Mouse (Mus musculus): Measurements from ENCODE around the gene Aldh2.

Gene Aldh2

GRCm38 (mm10) chr5:121569881-121570420 is 23.7 kb downstream of the Aldh2 start:
- in situ Hi-C loops (cut with MboI; ENCODE audit: low pct_unique_long_range_greater_than_20kb in 1 of 2, low sequenced_read_pairs in 2 of 2, unreplicated experiment in 1 of 2), result no loop called here

DNA sequence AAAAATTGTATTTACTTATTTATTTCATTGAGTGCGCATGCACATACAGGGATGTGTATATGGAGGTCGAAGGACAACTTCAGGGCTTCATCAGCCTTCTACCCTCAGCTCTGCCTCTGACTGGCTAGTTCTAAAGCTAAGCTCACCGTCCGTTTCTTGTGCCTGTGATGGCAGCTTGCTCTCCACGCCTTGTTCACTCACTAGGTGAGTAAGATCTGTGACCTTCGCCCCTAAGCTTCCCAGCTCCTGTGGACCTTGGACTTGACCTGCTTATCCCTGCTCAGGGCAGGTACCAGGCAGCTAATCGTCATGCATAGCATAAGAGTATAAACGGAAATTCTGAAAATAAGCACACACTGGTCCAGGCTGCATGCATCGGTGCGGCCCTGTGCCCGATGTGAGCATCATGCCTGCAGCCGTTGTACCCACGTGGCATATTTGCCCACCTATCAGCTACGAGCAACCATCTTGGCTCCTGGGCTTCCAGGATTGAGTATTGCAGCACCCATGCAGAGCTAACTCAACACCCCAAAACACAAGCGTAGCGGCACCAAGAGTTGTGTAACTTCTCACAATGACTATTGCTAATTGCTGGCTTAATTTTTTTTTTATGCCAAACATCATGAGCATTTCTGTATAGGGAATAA is 27.5 kb downstream of the Aldh2 start:
- in situ Hi-C loops (cut with MboI; ENCODE audit: low pct_unique_long_range_greater_than_20kb in 1 of 2, low sequenced_read_pairs in 2 of 2, unreplicated experiment in 1 of 2), result no loop called here

DNA sequence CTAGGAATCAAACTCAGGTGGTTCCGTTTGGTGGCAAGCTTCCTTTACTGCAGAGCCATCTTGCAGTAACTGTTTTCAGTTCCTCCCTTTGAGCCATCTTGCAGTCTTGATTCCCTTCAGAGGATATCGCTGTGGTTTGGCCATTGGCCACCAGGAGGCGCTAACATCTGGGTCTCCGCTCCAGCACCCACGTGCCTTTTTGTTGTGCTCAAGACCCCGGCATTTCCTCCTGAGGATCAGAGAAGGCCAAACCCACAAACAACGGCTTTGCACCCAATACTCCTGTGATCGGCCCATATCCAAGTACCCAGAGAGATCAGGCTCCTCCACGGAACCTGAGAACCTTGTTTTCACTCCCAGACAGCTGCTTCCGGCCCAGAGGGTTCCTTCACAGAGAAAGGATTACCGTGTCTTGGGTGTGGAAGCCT is 29.1 kb downstream of the Aldh2 start:
- in situ Hi-C loops (cut with MboI; ENCODE audit: low pct_unique_long_range_greater_than_20kb in 1 of 2, low sequenced_read_pairs in 2 of 2, unreplicated experiment in 1 of 2), result loop anchor here in 1 of 2 experiments (5.0 kb wide), 1 partner anchor 43 kb away; no protein-coding TSS in a partner anchor

DNA sequence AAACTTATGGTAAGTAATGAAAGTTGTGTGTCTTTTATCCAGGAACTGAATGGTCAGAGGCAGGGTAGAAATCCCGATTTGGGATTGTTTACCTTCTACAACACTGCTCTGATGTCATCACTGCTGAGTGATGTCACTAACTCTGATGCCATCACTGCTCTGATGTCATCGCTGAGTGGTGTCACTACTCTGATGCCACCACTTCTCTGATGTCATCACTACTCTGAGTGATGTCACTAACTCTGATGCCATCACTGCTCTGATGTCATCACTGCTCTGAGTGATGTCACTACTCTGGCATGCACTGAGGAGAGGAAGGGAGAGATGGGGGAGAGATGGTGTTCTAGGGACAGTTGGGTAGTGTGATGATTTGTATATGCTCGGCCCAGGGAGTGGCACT is 31.2 kb downstream of the Aldh2 start:
- in situ Hi-C loops (cut with MboI; ENCODE audit: low pct_unique_long_range_greater_than_20kb in 1 of 2, low sequenced_read_pairs in 2 of 2, unreplicated experiment in 1 of 2), result loop anchor here in 1 of 2 experiments (5.0 kb wide), 1 partner anchor 45 kb away; no protein-coding TSS in a partner anchor

GRCm38 (mm10) chr5:121549196-121549595 is 44.4 kb downstream of the Aldh2 start:
- in situ Hi-C loops (cut with MboI; ENCODE audit: low pct_unique_long_range_greater_than_20kb in 1 of 2, low sequenced_read_pairs in 2 of 2, unreplicated experiment in 1 of 2), result no loop called here

GRCm38 (mm10) chr5:121547084-121547483 is 46.5 kb downstream of the Aldh2 start:
- in situ Hi-C loops (cut with MboI; ENCODE audit: low pct_unique_long_range_greater_than_20kb in 1 of 2, low sequenced_read_pairs in 2 of 2, unreplicated experiment in 1 of 2), result no loop called here

GRCm38 (mm10) chr5:121546530-121546895 is 47.1 kb downstream of the Aldh2 start:
- in situ Hi-C loops (cut with MboI; ENCODE audit: low pct_unique_long_range_greater_than_20kb in 1 of 2, low sequenced_read_pairs in 2 of 2, unreplicated experiment in 1 of 2), result no loop called here

DNA sequence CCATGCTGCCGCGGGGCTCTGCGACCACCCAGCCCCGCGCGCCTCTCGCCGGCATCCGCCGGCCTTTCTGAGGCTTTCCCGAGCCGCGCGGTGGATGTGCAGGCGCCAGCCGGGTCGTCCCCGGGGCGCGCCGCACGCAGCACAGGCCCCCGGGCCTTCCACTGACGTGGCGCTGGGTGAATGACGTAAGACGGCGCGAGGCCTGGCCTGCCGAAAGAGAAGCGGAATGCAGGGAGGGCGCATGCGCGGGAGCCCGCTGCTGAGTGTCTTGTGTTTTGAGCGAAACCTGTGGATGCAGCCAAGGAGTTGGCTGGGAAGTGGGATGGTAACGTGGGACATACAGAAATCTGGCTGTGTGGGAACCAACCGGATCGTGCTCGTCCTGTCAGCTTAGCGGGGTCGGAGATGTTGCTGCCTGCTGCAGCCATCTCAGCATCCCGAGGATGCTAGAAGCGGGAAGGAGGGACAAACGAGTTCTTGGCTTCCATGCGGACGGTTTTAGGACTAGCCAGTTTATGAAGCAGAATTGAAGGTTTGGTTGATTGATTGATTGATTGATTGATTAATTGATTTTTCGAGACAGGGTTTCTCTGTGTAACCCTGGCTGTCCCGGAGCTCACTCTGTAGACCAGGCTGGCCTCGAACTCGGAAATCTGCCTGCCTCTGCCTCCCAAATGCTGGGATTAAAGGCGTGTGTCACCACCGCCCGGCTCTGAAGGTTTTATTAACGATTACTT is 47.7 kb downstream of the Aldh2 start, which contains the start of gene Mapkapk5:
Mapkapk5 (minus strand) TSS at position 113 of the 737 bp plus-strand sequence.
- in situ Hi-C loops (cut with MboI; ENCODE audit: low pct_unique_long_range_greater_than_20kb in 1 of 2, low sequenced_read_pairs in 2 of 2, unreplicated experiment in 1 of 2), result no loop called here

- in situ Hi-C loops (cut with MboI; ENCODE audit: low pct_unique_long_range_greater_than_20kb in 1 of 2, low sequenced_read_pairs in 2 of 2, unreplicated experiment in 1 of 2), result no loop called here
Measured at GRCm38 (mm10) chr5:121544910-121545792, 48.5 kb downstream of the Aldh2 start, which contains the start of the genes Adam1a and Gm42878. TSS of gene Adam1a (minus strand) at chr5:121545482. TSS of gene Gm42878 (minus strand) at chr5:121545482.

DNA sequence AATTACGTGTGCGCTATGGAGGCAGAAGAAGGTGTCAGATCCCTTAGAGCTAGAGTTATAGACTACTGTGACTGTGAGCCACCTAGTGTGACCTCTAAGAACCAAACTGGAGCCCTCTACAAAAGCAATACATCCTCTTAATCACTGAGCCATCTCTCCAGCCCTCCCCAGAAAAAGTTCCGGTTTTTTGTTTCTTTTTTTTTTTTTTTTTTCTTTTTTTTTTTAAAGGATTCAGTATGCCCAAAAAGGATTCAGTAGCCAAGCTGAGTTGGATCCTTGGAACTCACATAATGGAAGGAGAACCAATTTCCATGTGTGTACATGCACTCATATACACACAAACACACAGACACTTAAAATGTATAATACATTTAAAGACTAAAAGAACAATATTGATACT is 50.3 kb downstream of the Aldh2 start:
- in situ Hi-C loops (cut with MboI; ENCODE audit: low pct_unique_long_range_greater_than_20kb in 1 of 2, low sequenced_read_pairs in 2 of 2, unreplicated experiment in 1 of 2), result no loop called here

DNA sequence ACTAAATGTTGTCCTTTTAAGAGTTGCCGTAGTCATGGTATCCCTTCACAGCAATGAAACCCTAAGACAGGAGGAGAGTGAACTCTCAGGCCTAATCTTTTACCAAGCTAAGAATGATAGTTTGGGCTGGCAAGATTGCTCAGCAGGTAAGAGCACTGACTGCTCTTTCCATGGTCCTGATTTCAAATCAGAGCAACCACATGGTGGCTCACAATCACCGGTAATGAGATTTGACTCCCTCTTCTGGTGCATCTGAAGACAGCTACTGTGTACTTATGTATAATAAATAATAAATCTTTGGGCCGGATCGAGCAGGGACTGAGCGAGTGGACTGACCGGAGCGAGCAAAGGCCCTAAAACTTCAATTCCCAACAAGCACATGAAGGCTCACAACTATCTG is 52.4 kb downstream of the Aldh2 start:
- in situ Hi-C loops (cut with MboI; ENCODE audit: low pct_unique_long_range_greater_than_20kb in 1 of 2, low sequenced_read_pairs in 2 of 2, unreplicated experiment in 1 of 2), result no loop called here

DNA sequence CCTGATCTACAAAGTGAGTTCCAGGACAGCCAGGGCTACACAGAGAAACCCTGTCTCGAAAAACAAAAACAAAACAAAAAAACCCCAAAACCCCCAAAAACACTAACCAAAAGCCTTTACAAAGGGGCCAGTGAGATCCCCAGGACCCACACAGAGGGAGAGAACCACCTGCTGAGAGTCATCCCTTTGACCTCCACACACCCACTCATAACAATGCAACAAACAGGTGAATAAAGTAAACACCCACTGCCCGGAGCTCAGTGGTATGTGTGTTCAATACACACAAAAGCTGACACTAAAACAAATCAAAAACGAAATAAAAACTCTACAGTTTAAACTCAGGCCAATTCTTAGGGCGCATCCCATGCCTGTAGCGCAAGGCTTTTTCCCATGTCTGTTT is 53.6 kb downstream of the Aldh2 start:
- in situ Hi-C loops (cut with MboI; ENCODE audit: low pct_unique_long_range_greater_than_20kb in 1 of 2, low sequenced_read_pairs in 2 of 2, unreplicated experiment in 1 of 2), result no loop called here

DNA sequence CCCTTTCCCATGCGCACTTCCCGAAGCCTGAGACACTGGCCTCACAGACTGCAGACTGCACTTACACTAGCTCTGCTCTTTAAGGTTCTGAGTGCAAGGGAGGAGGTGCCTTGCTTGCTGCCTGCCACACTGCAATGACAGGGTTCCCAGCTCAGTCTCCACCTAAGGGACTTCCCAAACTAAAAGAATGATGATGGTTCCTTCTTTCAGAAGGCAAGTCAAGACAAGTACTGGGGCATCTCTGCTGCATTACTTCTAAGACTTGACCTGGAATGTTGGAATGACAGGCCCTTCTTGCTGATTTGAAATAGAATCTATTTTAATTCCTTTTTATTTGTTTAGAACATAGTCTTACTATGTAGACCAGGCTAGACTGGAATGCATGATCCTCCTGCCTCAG is 56.0 kb downstream of the Aldh2 start:
- in situ Hi-C loops (cut with MboI; ENCODE audit: low pct_unique_long_range_greater_than_20kb in 1 of 2, low sequenced_read_pairs in 2 of 2, unreplicated experiment in 1 of 2), result no loop called here

GRCm38 (mm10) chr5:121536921-121537555 is 56.6 kb downstream of the Aldh2 start:
- in situ Hi-C loops (cut with MboI; ENCODE audit: low pct_unique_long_range_greater_than_20kb in 1 of 2, low sequenced_read_pairs in 2 of 2, unreplicated experiment in 1 of 2), result no loop called here

GRCm38 (mm10) chr5:121535116-121535515 is 58.5 kb downstream of the Aldh2 start:
- in situ Hi-C loops (cut with MboI; ENCODE audit: low pct_unique_long_range_greater_than_20kb in 1 of 2, low sequenced_read_pairs in 2 of 2, unreplicated experiment in 1 of 2), result no loop called here

DNA sequence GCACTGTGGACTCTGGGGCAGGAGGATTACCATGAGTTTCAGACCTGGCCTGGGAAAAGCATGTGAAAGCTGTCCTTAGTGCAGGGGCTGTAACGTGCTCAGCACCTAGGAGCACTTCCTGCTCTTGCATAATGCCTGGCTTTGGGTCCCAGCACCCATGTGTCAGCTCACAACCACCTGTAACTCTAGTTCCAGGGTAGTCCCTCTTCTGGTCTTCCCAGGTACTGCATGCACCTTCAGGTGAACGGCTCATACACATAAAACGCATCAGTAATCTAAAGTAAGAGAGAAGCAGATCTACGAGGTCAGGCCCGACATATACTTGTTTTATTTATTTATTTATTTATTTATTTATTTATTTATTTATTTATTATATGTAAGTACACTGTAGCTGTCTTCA is 59.1 kb downstream of the Aldh2 start:
- in situ Hi-C loops (cut with MboI; ENCODE audit: low pct_unique_long_range_greater_than_20kb in 1 of 2, low sequenced_read_pairs in 2 of 2, unreplicated experiment in 1 of 2), result no loop called here

GRCm38 (mm10) chr5:121526961-121527360 is 66.7 kb downstream of the Aldh2 start:
- in situ Hi-C loops (cut with MboI; ENCODE audit: low pct_unique_long_range_greater_than_20kb in 1 of 2, low sequenced_read_pairs in 2 of 2, unreplicated experiment in 1 of 2), result no loop called here

GRCm38 (mm10) chr5:121526526-121526925 is 67.1 kb downstream of the Aldh2 start:
- in situ Hi-C loops (cut with MboI; ENCODE audit: low pct_unique_long_range_greater_than_20kb in 1 of 2, low sequenced_read_pairs in 2 of 2, unreplicated experiment in 1 of 2), result no loop called here
